Mouse (Mus musculus) adrenal gland (tissue): ENCODE results near the gene Utp6.

ENCODE experiments used
- intact Hi-C: fragments of 180-260 bp; cut with DNase I; formaldehyde crosslinking; loops from one replicate; pipeline ENCODE4 v1.15.1; 2025

Utp6 gene

DNA sequence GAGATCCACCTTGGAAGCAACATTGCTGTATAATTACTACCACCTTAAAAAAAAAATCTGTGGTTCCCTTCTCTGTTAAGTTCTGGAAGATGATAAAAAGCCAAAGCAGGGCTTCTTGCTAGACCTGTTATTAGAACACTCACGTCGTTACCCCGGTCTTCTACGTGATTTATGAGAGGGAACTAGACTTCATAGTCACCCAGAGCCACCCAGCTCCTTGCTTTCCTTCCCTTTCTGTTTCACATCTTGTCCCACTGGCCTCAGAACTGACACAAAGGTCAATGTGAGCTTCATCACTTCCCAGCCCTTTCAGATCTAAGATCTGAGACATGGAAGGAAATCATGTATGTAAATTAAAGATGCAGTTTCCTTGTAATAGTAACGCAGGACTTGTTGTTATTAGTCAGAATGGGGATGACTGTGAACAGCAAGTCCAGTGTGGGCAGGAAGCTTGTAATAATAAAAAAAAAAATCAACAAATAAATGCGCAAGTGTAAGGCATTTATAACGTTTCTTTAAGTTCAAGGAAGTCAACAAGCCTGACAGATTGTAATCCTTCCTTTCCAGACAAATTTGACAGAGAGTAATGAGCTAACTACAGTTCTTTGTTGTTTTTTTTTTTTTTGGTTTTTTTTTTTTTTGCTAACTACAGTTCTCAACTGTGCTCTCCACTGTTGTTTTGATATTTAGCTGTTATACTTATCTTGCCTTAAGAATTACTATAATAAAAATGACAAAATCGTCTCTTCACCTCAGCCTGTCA is 1.2 kb upstream of the Utp6 start:
- intact Hi-C loops: no loop called here

DNA sequence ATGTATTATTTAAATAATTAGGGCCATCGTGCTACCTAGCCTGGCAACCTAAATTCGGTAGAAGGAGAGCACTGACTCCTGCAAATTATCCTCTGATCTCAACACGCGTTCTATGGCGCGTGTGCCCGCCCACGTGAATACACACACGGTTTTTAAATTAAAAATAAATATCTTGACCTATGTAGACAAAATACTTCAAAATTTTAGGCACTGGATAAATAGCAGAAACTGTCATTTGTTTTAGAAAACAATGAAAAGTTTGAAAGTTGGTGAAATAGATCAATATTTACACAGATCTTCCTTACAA is 640 bp upstream of the Utp6 start:
- intact Hi-C loops: no loop called here

- intact Hi-C loops: no loop called here
Observed at GRCm38 (mm10) chr11:79961346-79962124, 655 bp downstream of the Utp6 start.

DNA sequence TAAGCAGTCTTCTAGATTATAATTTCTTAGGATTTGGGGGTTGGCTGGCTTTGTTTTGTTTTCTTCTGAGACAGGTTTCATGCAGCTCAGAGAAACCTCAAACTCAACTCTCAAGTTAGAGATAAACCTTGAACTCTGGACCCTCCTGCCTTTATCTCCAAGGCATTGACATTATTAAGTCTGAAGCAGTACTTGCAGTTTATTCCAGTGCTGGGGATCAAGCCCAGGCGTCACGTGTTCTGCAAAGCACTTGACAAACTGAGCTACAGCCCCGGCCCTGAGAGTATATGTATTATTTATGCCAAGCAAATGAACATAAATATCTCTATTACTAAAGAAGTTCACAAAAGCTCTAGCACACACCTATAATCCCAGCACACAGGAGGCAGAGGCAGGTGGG is 14.9 kb downstream of the Utp6 start:
- intact Hi-C loops: no loop called here

DNA sequence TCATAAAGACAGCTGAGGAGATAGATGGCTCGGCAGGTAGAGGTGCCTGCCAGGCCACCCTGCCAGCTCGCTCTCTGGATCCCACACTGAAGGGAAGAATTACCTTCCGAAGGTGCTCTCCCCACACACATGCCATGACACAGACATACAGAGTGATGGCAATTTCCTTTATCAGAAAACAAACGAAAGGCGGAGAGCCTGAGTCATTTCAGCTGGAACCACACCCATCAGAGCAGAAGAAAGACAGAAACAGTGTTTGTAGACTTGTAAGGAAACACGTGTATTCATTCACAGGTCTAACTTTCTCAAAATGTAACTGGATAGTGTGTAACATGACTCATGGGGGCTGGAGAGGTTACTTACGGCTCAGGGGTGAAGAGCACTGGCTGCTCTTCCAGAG is 18.6 kb downstream of the Utp6 start:
- intact Hi-C loops: no loop called here

DNA sequence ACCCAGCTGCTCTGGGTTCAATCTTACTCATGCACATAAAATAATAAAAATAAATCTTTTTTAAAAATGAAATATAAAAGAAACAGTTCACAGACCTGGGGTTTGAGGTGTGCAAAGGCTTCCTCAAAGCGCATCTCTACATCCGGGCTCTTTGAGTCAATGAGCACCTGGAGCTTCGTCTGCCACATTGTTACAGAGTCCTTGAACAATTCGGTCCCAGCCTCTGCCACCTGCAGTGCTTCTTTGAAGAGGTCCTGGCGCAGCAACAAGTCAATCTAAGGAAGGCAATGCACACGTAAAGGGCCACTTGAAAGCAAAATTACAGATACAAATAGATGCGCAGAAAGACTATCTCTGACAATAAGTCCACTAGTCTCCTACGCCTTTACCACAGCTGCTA is 19.1 kb downstream of the Utp6 start:
- intact Hi-C loops: no loop called here

DNA sequence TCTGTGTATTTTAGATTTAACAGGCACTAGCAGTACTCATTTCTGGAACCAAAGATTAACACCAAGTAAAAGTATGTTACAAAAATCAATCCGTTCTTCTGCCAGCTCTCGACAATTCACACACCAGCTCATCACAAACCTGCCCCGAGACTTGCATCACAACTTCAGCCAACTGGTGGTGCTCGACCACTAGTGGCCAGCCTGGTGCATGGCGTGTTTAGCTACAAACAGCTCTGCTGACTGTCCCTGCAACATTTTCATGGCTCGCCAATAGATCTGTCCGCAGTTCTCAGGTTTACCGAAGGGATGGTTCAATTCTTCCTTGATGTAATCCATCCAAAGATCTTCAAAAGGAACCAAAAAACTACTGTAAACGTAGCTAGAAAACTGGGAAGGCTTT is 26.4 kb downstream of the Utp6 start:
- intact Hi-C loops: no loop called here

GRCm38 (mm10) chr11:79922766-79923165 is 39.4 kb downstream of the Utp6 start:
- intact Hi-C loops: loop anchor here (5.0 kb wide), 2 partner anchors 235 to 295 kb away; no protein-coding TSS in a partner anchor

- intact Hi-C loops: loop anchor here (5.0 kb wide), 2 partner anchors 235 to 295 kb away; no protein-coding TSS in a partner anchor
Observed at GRCm38 (mm10) chr11:79922157-79922556, 40.0 kb downstream of the Utp6 start.

DNA sequence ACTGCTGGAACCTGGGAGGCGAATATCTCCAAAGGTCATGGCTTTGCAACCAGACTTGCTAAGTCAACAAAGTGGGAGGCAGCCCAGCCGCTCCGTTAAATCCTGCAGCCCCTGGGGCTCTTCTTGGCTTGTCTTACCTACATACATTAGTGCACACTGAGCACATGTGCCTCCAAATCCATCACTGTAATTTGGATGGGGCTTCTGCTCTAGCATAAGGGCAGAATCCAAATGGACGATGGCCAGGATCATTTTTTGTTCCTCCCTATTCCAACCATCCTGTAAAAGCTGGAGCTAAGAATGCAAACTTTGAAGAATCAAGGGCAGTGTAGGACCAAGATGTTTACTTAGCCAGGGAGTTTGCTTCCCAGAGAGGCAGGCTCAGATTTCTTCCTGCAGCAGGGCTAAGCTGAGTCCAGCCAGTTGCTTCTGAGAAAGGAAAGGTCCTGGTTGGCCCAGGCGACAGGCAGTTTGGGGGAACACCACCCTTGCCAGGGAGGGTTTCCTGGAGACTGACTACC is 41.6 kb downstream of the Utp6 start:
- intact Hi-C loops: loop anchor here (2.0 to 5.0 kb wide), 4 partner anchors 210 to 293 kb away; no protein-coding TSS in a partner anchor

DNA sequence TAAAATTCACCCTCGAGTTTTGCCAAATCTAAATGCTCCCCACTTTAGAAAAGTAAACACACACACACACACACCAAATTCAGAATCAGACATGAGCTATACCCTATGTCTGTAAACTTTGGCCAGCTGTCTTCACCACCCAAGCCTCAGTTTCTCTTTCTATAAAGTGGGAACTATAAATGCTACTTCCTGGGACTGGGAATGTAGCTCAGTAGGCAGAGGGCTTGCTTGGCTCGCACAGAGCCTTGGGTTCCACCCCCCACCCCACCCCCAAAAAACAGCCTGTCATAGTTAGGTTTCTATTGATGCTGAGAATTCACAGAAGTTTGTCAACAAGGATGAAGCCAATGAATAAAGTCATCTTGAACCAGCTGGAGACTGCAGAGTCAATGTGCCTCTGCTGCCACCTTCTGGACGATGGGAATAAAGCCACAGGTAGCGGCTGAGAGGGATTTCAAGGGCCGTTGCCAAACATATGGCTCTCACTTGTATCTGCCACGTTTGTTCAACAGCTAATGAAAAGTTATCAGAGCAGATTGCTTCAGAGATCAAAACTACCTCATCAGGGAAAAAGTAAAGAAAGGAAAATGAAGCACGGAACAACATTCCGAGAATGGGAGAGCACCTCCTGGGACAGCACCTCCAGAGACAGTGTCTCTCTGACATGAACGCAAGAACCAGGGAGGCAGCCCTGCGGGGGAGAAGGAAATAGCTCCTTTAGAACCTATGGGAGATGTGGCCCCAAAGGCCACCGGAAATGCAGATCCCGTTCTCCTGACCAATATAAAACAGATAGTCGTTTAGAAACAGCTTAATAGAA is 42.3 kb downstream of the Utp6 start:
- intact Hi-C loops: loop anchor here (2.0 to 5.0 kb wide), 4 partner anchors 209 to 293 kb away; no protein-coding TSS in a partner anchor

- intact Hi-C loops: no loop called here
Observed at GRCm38 (mm10) chr11:79915696-79916349, 46.4 kb downstream of the Utp6 start.

GRCm38 (mm10) chr11:79908600-79909483 is 53.3 kb downstream of the Utp6 start:
- intact Hi-C loops: no loop called here

- intact Hi-C loops: no loop called here
Observed at GRCm38 (mm10) chr11:79906920-79907319, 55.3 kb downstream of the Utp6 start.

DNA sequence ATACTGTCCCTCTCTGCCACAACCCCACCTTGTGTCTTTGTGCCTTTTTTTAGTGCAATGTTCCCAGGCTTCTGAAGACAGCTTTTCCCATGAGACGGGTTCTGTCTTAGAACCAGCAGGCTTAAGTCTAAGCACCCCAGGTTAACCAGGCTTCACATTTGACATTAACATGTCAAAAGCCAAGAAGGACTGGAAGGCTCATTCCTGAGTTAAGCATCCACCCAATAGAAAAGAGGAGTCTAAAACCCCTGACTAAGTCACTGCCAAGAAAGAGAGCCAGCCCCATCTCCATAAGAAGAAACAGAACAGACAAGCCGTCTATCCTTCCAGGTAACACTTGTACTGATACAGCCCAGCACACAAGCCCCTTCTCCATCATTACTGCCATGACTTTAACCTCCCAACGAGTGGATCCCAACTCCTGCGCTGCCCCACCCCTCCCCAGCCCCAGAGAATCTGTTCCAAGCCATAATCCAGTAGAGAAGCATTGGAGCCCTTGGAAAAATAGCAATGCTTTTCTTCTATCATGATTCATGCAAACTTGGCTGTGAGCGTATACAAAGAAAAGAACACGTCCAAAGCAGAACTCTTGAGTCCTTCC is 59.2 kb downstream of the Utp6 start:
- intact Hi-C loops: no loop called here

DNA sequence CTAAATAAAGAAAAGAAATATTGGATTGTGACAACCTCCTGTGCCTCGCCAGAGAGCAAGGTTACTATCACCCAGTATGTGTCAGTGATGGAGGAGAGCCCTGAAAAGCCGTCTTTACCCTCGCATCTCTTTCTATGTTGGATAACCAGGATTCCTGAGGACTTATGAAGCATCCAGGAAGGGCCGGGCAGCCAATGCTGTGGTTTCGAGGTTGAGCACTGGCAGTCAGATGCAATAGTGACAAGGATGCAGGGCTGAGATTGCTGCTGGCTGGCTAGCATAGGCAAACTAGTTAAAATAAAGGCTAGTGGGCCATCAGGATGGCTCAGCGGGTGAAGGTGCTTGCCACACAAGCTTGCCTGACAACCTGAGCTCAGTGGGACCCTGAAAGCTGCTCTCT is 61.0 kb downstream of the Utp6 start:
- intact Hi-C loops: no loop called here

DNA sequence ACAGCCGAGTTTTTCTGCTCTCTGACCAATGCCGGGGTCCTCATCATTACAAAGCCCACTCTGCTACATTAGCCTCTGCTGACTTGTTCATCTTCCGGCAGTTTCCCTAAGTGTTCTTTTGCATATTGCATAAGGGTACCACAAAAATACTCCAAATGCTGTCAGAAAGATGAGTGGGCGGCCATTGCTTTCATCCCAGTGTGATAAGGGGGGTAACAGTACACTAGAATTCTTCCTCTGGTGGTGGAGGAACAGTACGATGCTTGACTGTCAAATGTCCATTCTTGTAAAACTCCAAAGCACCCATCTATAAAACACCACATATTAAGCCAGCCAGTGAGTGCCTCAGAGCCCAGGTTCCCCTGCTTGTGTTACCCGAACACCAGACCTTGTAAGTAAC is 69.9 kb downstream of the Utp6 start:
- intact Hi-C loops: no loop called here

GRCm38 (mm10) chr11:79890822-79891221 is 71.4 kb downstream of the Utp6 start:
- intact Hi-C loops: no loop called here

GRCm38 (mm10) chr11:79886961-79887360 is 75.2 kb downstream of the Utp6 start:
- intact Hi-C loops: no loop called here

DNA sequence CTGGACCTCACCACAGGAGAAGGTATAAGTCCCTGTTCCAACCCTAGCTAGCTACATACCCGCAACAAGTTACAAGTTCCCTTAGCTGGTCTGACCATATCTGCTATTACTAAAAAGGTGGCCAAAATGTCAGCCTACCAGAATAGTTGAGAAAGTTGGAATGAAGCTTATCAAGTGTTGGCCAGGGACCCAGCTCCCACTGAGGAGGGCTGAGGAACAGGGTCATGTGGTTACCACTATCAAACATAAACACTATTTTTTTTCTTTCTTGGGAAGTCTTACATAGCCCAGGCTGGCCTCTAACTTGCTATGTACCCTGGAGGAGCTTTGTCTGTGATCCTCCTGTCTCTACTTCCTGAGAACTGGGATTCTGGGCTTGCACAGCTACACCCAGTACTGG is 75.8 kb downstream of the Utp6 start:
- intact Hi-C loops: no loop called here
